Mouse (Mus musculus) heart, embryonic 10.5 days (tissue): ENCODE measurements around the gene Sh2d7. TPM values are rescaled to one million over a fixed set of nuclear protein-coding genes. Genes with fewer than 3 reads are reported as not detected.
"Not testable (repeated sequence)": the region's sequence is repeated elsewhere in the genome, so short reads cannot be mapped to it uniquely, and the experiment has no call there.

Experiments used
- DNase-seq: peaks from one replicate; pipeline ENCODE4 v3.0.0-alpha.2; 2017; ENCODE audit warnings: low spot score
- H3K27ac ChIP-seq: fragments of 300-500 bp; sonication (generic); 2 replicates; pipeline ENCODE4 v1.5.1; 2016; ENCODE audit warnings: mild to moderate bottlenecking
- H3K27me3 ChIP-seq: fragments of 300-500 bp; sonication (generic); 2 replicates; pipeline ENCODE4 v1.6.1; 2016; ENCODE audit warnings: mild to moderate bottlenecking; ENCODE audit not compliant: poor library complexity, insufficient read depth, severe bottlenecking
- H3K36me3 ChIP-seq: fragments of 300-500 bp; sonication (generic); 2 replicates; pipeline ENCODE4 v1.6.1; 2016; ENCODE audit warnings: mild to moderate bottlenecking, moderate library complexity
- H3K4me1 ChIP-seq: fragments of 300-500 bp; sonication (generic); 2 replicates; pipeline ENCODE4 v1.6.1; 2016; ENCODE audit warnings: mild to moderate bottlenecking
- H3K4me3 ChIP-seq: fragments of 300-500 bp; sonication (generic); 2 replicates; pipeline ENCODE4 v1.5.1; 2016; ENCODE audit warnings: mild to moderate bottlenecking, moderate library complexity
- H3K9me3 ChIP-seq: fragments of 300-500 bp; sonication (generic); 2 replicates; pipeline ENCODE4 v1.6.1; 2016; ENCODE audit warnings: mild to moderate bottlenecking, moderate library complexity
- WGBS: fragments of 180-500 bp; shearing (Covaris S2); methylation state at CpG from one replicate; pipeline ENCODE4 v1.1.7; 2016; 5-methylcytosine and 5-hydroxymethylcytosine counted together
- polyA plus RNA-seq: library from polyadenylated mRNA; unstranded; fragments of >200 nt; fragmentation: Nextera tagmentation; extraction: Ambion mirVana; gene quantifications from 2 replicates; pipeline ENCODE4 v1.2.1, GENCODE M21; 2016

Gene Sh2d7
- polyA plus RNA-seq, 1 experiment from 2014 or later: not detected

GRCm38 (mm10) chr9:54586199-54587061, 47.6 kb downstream of the Sh2d7 start, which contains the start of gene Idh3a:
TSS of gene Idh3a (plus strand) at chr9:54586334.
- peak within 1 kb of the TSS; percentile 99 for H3K4me3 ChIP-seq
- peaks cover 25% of the 10 kb centered on the region; the same call in 1 of the 2 replicates for H3K36me3 ChIP-seq
- H3K4me1 ChIP-seq: peaks cover 23% of the 10 kb centered on the region
- peak within 1 kb of the TSS; percentile 99 for H3K27ac ChIP-seq
- under 1% methylated on average over 73 of the region's 73 CpGs for WGBS
- H3K27me3 ChIP-seq: no peaks in the 10 kb centered on the region
- DNase-seq: peak; percentile 99
- no peaks in the 10 kb centered on the region for H3K9me3 ChIP-seq

GRCm38 (mm10) chr9:54587863-54588262, 49.1 kb downstream of the Sh2d7 start:
- 57% methylated on average over 4 of the region's 4 CpGs for WGBS
- no peaks in the 10 kb centered on the region for H3K27me3 ChIP-seq
- peaks cover 23% of the 10 kb centered on the region for H3K4me1 ChIP-seq
- H3K9me3 ChIP-seq: no peaks in the 10 kb centered on the region
- H3K27ac ChIP-seq: no peak overlapping the region
- DNase-seq: no peak
- peak overlapping the region; percentile 99 for H3K4me3 ChIP-seq
- H3K36me3 ChIP-seq: peaks cover 38% of the 10 kb centered on the region

GRCm38 (mm10) chr9:54593652-54594051, 54.9 kb downstream of the Sh2d7 start:
- WGBS: 80% methylated on average over 4 of the region's 4 CpGs
- DNase-seq, H3K27ac ChIP-seq, H3K4me3 ChIP-seq, H3K9me3 ChIP-seq, H3K27me3 ChIP-seq: not testable (repeated sequence)
- peaks cover 18% of the 10 kb centered on the region for H3K4me1 ChIP-seq
- peaks cover 93% of the 10 kb centered on the region for H3K36me3 ChIP-seq

Other genes starting within 250 kb of the Sh2d7 start
- gene Dmxl2, start 37.4 kb upstream of the Sh2d7 start, polyA plus RNA-seq: 6.4 TPM in 2 replicates
- gene Cib2, start 21.2 kb downstream of the Sh2d7 start, polyA plus RNA-seq: 2.9 and 5.5 TPM in 2 replicates
- gene Idh3a, start 47.4 kb downstream of the Sh2d7 start, polyA plus RNA-seq: 348 and 488 TPM in 2 replicates
- 0.27 and 0.48 TPM in 2 replicates for gene Acsbg1, start 122.9 kb downstream of the Sh2d7 start, polyA plus RNA-seq
- 9.7 and 16.3 TPM in 2 replicates for gene Dnaja4, start 159.9 kb downstream of the Sh2d7 start, polyA plus RNA-seq
- gene Wdr61, start 195.5 kb downstream of the Sh2d7 start, polyA plus RNA-seq: 130 and 151 TPM in 2 replicates
- gene Crabp1, start 225.8 kb downstream of the Sh2d7 start, polyA plus RNA-seq: 63.7 and 204 TPM in 2 replicates